Mouse (Mus musculus): ENCODE data around the gene Methig1. TPM values are rescaled to one million over a fixed set of nuclear protein-coding genes. Genes with fewer than 3 reads are reported as not detected.
"Not testable (repeated sequence)": the region's sequence is repeated elsewhere in the genome, so short reads cannot be mapped to it uniquely, and the experiment has no call there.

Gene Methig1
- total RNA-seq (2017), result not detected in 2 replicates

DNA sequence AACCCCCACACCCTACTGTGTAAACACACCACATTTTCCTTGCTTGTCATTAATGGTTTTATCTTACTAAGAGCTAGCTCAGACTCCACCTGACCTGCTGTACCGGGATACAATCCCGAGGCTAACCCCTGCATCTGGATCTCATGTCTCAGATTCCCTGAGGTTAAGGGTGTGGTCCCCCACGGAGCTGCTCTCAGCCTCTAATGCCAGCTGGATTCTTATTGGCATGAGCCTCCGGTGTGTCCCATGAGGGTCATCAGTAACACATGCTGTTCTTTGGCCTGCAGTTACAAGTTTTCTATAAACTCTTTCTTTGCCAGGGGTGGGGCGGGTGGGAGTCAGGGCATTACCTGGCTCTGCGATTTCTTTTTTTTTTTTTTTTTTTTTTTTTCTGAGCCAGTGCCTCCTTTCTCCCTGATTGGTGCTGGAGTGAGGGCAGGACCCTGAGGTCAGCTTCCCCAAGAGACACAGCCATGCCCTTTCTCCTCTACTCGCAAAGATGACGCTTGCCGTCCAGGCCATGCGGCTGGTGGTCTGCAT lies at the start of gene Methig1, which contains the start of gene Mettl7a2:
Methig1 (plus strand) TSS at position 439 of the 540 bp plus-strand sequence.
Mettl7a2 (plus strand) TSS at position 490 of the 540 bp plus-strand sequence.
- ATAC-seq (replicated peaks in 1 of 2; ENCODE audit: insufficient read depth in 1 of 2, low FRiP score in 2 of 2, low TSS enrichment in 1 of 2, low read depth in 1 of 2, poor library complexity in 2 of 2, severe bottlenecking in 2 of 2), result no peak

DNA sequence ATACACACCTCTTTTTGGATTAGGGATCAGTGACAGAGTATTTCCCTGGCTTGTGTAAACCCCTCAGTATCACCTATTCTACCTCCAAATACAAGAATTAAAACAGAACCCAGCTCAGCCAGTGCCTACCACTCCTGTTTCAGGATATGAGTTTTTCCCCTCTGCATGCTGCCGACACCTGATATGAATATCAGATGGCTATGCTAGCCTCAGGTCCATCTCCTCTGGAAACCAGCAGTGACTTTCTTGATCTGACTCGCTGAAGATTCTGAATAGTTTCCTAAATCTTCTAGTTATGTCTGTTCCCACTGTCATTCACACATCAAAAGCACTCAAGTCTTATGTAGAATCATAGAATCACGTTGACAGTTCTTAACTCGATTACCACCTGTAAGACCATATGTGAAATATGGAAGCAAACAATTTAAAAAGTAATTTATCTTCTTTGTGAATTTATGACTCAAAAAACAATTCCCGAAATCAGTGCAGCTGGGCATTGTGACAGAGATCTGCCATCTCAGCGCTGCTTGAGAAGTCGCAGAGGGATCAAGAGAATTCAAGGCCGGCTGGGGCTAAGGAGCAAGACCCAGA lies 49.4 kb upstream of the Methig1 start:
- ATAC-seq (replicated peaks in 1 of 2; ENCODE audit: insufficient read depth in 1 of 2, low FRiP score in 2 of 2, low TSS enrichment in 1 of 2, low read depth in 1 of 2, poor library complexity in 2 of 2, severe bottlenecking in 2 of 2), result no peak

DNA sequence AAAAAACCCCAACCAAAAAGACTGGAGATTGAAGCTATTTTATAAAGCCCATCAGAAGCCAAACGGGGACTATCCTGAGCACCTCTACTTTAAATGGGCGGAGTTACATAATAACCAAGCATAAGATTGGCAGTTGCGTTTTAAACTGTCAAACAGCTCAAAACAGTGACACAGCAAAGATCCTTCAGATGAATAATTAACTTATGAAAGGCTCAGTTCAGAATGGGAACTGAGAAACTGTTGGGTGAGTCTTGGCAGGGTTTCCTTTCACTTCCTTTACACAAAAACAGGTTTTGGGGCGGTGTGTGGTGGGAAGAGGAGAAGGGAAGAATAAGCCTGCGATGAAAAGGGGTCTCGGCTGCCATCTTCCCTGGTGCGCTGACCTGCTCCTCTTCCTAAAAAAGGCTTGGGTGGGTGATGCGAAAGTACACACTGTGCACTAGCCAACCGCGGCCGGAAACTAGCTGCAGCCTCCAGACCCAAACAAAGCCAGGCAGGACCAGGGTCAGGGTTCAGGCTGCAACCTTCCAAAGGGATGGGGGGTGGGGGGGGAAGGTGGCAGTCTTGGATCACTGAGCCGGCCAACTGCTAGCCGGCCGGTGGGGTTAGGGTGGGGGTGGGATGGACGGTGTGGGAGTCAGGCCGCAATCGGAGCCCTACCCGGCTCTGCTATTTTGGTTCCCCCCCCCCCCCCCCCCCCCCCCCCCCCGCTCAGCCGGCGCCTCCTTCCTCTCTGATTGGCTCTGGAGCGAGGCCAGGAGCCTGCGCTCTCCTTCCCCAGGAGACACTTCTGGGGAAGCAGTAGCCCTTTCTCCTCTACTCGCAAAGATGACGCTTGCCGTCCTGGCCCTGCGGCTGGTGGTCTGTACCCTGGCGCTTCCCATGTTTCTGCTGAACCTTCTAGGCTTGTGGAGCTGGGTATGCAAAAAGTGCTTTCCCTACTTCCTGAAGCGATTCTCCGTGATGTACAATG lies 48.6 kb upstream of the Methig1 start, which contains the start of gene Mettl7a1:
Mettl7a1 (plus strand) TSS at position 122 of the 973 bp plus-strand sequence.
- ATAC-seq (replicated peaks in 1 of 2; ENCODE audit: insufficient read depth in 1 of 2, low FRiP score in 2 of 2, low TSS enrichment in 1 of 2, low read depth in 1 of 2, poor library complexity in 2 of 2, severe bottlenecking in 2 of 2), result peak; percentile 70 to 79

DNA sequence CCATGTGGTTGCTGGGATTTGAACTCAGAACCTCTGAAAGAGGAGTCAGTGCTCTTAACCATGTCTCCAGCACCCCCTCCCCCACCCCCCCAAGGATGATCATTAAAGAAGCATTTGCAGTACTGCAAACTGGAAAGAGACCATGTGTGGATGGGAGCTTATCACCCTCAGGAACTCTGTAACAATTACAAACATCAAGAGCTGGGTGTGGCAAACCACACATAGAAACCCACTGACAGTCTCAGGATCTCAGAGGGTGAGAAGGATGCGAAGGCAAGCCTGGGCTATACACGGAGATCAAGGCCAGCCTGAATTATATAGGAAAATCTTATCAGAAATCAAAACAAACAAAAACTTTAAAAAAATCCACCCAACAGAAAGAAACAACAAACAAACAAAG lies 46.7 kb upstream of the Methig1 start:
- no peak for ATAC-seq (replicated peaks in 1 of 2; ENCODE audit: insufficient read depth in 1 of 2, low FRiP score in 2 of 2, low TSS enrichment in 1 of 2, low read depth in 1 of 2, poor library complexity in 2 of 2, severe bottlenecking in 2 of 2)

- ATAC-seq (replicated peaks in 1 of 2; ENCODE audit: insufficient read depth in 1 of 2, low FRiP score in 2 of 2, low TSS enrichment in 1 of 2, low read depth in 1 of 2, poor library complexity in 2 of 2, severe bottlenecking in 2 of 2), result peak; percentile 23 to 36; a peak in 2 of 4 replicates
These were observed 45.4 kb upstream of the Methig1 start for GRCm38 (mm10) chr15:100307438-100308096.

- peak; percentile 87 to 89 for ATAC-seq (replicated peaks in 1 of 2; ENCODE audit: insufficient read depth in 1 of 2, low FRiP score in 2 of 2, low TSS enrichment in 1 of 2, low read depth in 1 of 2, poor library complexity in 2 of 2, severe bottlenecking in 2 of 2)
These were observed 40.6 kb upstream of the Methig1 start for GRCm38 (mm10) chr15:100312346-100312745.

DNA sequence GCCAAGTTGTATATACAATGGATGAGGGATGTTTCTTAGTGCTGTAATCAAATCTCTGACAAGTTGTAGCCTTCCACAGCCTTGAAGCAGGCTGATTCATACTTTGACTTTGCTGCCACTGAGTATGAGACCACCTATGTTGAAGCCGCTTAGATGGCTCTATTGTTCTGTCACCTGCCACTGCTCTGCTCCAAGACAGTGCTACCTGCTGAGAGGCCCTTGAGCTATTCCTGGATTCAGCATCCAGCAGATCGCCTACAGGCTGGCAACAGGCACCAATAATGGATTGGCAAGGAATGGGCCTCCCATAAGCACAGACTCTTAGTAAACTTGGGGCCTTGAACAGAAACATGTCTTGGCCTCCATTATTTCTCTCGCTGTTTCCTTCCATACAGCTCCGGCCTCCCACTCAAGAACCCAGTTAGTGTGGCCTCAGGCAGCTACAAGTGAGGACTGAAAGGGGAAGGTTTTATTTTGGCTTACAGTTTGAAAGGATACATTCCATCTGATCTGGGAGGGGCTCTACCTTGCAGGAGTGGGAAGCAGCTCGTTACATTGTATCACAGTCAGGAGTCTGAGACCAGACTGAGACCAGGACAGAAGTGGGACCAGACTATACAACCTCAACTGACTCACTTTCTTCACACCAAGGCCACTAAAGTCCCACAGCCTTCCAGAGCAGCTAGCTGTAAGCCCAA lies 38.4 kb upstream of the Methig1 start:
- no peak for ATAC-seq (replicated peaks in 1 of 2; ENCODE audit: insufficient read depth in 1 of 2, low FRiP score in 2 of 2, low TSS enrichment in 1 of 2, low read depth in 1 of 2, poor library complexity in 2 of 2, severe bottlenecking in 2 of 2)

GRCm38 (mm10) chr15:100318014-100318671 lies 34.8 kb upstream of the Methig1 start:
- ATAC-seq (replicated peaks in 1 of 2; ENCODE audit: insufficient read depth in 1 of 2, low FRiP score in 2 of 2, low TSS enrichment in 1 of 2, low read depth in 1 of 2, poor library complexity in 2 of 2, severe bottlenecking in 2 of 2), result peak in 1 of 2 experiments; percentile 52; a peak in 2 of 4 replicates

DNA sequence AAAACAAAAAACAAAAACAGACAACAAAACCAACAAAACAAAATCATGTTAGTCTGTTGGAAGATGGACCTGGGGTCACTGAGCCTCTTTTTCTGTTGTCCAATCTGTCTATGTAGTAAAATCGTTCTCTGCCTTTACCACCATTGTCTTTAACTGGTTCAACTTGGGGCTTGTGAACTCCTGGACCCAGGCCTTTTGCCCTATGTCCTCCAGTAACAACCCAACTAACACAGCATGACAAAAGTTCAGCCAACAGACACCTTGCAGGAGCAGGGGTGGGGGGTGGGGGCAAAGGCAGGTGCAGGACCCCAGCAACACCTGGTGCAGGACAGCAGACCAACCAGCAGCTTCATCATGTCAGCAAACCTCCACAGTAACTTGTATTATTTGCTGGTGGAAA lies 33.1 kb upstream of the Methig1 start:
- ATAC-seq (replicated peaks in 1 of 2; ENCODE audit: insufficient read depth in 1 of 2, low FRiP score in 2 of 2, low TSS enrichment in 1 of 2, low read depth in 1 of 2, poor library complexity in 2 of 2, severe bottlenecking in 2 of 2), result no peak

GRCm38 (mm10) chr15:100320295-100320905 lies 32.5 kb upstream of the Methig1 start:
- ATAC-seq (replicated peaks in 1 of 2; ENCODE audit: insufficient read depth in 1 of 2, low FRiP score in 2 of 2, low TSS enrichment in 1 of 2, low read depth in 1 of 2, poor library complexity in 2 of 2, severe bottlenecking in 2 of 2), result no peak

DNA sequence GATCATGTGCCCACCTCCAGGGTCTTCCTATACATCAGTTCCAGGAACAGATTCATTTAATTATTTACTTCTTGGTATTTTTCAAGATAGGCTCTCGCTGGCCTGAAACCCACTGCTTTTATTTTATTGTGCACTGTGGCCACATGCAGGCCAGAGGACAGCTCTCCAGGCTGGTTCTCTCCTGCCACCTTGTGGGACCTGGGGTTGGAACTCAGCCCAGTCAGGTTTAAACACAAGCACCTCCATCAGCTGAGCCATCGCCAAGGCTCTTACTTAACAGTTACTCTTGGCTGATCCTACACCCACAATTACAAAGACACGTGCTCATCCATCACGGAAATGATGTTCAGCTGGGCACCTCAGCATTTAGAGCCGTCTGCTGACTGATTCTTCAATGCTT lies 31.8 kb upstream of the Methig1 start:
- peak; percentile 52 to 75; a peak in 1 of 4 replicates for ATAC-seq (replicated peaks in 1 of 2; ENCODE audit: insufficient read depth in 1 of 2, low FRiP score in 2 of 2, low TSS enrichment in 1 of 2, low read depth in 1 of 2, poor library complexity in 2 of 2, severe bottlenecking in 2 of 2)

- peak in 1 of 2 experiments; percentile 58; a peak in 2 of 4 replicates for ATAC-seq (replicated peaks in 1 of 2; ENCODE audit: insufficient read depth in 1 of 2, low FRiP score in 2 of 2, low TSS enrichment in 1 of 2, low read depth in 1 of 2, poor library complexity in 2 of 2, severe bottlenecking in 2 of 2)
These were observed 28.8 kb upstream of the Methig1 start for GRCm38 (mm10) chr15:100324021-100324591.

- ATAC-seq (replicated peaks in 1 of 2; ENCODE audit: insufficient read depth in 1 of 2, low FRiP score in 2 of 2, low TSS enrichment in 1 of 2, low read depth in 1 of 2, poor library complexity in 2 of 2, severe bottlenecking in 2 of 2), result no peak
These were observed 27.7 kb upstream of the Methig1 start for GRCm38 (mm10) chr15:100325235-100325634.

DNA sequence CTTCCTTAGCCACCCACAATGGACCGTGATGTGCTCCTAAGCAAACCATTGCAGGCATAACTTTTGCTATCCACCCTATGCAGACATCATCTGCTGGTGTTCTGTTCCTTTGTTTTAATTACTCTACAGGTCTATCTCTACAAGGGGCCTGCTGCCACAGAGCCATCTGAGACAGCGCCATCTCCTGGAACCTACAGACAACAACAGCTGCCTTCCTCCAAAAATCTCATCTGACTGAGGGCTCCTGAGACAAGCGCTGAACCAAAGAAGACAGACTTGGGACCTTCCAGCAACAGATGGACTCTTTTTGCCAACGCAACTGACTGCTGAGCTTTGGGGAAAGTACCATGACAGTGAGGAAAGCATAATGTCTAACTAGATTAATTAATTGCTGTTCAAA lies 24.9 kb upstream of the Methig1 start:
- not testable (repeated sequence) for ATAC-seq (replicated peaks in 1 of 2; ENCODE audit: insufficient read depth in 1 of 2, low FRiP score in 2 of 2, low TSS enrichment in 1 of 2, low read depth in 1 of 2, poor library complexity in 2 of 2, severe bottlenecking in 2 of 2)

DNA sequence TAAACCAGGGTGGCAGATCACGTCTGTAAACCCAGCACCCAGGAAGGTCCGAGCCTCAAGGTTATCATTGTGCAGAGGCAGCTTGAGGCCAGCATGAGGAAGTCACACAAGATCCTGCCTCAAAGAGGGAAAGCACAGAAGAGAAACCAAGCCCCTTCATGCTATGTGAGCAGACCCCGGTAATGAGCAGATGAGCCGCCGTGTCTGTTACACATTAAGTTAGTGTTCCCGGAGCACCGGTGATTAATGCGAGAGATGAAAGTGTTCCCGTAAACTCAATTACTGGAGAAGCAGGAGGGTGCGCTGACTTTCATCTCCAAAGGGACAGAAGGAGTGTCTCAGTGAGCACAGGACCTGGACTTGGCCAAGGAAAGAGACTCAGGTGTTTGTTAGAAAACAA lies 23.6 kb upstream of the Methig1 start:
- not testable (repeated sequence) for ATAC-seq (replicated peaks in 1 of 2; ENCODE audit: insufficient read depth in 1 of 2, low FRiP score in 2 of 2, low TSS enrichment in 1 of 2, low read depth in 1 of 2, poor library complexity in 2 of 2, severe bottlenecking in 2 of 2)

- no peak for ATAC-seq (replicated peaks in 1 of 2; ENCODE audit: insufficient read depth in 1 of 2, low FRiP score in 2 of 2, low TSS enrichment in 1 of 2, low read depth in 1 of 2, poor library complexity in 2 of 2, severe bottlenecking in 2 of 2)
These were observed 22.2 kb upstream of the Methig1 start for GRCm38 (mm10) chr15:100330739-100331138.
